Mouse (Mus musculus) v-Abl transformed pro-B cells (cell line): ENCODE measurements at regions not wholly inside any gene's neighbourhood (a gene's known extent, or its start where the extent isn't known, plus 50 kb on each side); places are given as distances from the start of the nearest gene placed in this dataset.

Experiments
- in situ Hi-C, 2 experiments: fragments of 400-800 bp; cut with MboI; formaldehyde crosslinking; loops; one replicate each; pipeline ENCODE4 v1.15.1; 2025; ENCODE audit not compliant: unreplicated experiment in 2 of 2

DNA sequence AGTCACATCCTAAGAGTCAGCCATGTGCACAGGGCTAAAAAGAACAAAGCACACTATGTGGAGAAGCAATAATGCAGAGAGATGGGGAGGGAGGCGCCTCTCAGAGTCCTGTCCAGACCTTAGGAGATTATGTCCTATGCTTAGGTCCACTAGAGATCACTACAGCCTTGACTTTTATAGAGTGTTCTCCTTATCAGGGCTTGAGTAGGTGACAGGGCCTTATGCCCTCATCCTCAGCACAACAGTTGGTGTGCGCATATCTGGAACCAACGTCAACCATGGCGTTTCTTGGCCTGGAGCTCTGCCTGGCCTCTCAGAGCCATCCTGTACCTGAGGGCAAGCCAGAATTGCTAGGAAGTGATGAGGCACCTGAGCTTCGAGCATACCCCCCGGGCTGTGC lies 162.6 kb upstream of the Gm10131 start:
- in situ Hi-C loops, result no loop called here

DNA sequence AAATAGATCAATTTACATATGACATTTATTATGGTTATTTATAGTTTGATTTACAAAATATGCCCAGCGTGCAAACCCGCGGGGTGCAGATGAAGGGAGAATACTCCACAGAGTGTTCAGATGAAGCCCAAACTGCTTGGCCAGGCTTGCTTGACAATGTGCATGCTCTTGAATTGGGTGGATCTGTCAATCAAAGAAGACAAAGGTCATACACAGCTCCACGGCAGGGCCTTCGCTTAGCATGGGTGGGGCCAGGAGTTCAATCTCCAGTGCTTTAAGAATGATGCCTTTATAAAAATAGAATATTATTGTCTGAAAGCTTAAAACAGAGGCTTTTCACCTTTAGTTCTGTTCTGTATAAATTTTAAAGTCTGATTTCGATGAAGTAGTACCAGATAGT lies 158.3 kb upstream of the Gm10131 start:
- in situ Hi-C loops, result no loop called here

DNA sequence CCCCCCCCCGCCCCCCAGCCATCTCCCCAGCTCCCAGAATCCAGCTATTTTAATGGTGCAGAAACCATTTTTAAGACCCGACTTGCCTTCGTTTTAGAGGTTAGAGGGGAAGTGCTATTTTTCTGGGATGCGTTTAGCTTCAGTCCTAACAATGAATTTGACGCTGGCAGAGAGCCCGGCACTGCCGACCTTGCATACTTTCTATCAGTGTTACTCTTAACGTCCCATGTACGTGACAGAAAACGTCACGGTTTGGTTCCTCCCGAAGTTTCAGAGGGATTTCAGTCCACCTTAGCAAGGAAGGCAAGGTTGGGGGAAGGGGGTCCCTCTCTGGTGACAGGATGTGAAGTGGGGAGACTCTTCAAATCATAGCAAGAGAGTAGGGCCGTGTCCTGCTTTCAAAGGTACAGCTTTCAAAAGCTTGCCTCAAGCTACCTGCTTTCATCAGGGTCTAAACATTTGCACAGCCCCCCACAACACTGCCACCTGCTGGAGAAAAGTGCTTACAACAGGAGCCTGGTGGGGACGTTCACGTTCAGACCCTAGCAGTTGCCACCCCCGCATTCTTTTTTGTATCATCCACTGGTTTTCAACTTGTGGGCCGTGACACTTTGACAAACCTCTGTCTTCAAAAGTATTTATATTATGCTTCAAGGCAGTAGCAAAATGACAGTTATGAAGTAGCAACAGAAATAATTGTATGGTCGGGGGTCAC lies 157.4 kb upstream of the Gm10131 start:
- in situ Hi-C loops, result no loop called here

DNA sequence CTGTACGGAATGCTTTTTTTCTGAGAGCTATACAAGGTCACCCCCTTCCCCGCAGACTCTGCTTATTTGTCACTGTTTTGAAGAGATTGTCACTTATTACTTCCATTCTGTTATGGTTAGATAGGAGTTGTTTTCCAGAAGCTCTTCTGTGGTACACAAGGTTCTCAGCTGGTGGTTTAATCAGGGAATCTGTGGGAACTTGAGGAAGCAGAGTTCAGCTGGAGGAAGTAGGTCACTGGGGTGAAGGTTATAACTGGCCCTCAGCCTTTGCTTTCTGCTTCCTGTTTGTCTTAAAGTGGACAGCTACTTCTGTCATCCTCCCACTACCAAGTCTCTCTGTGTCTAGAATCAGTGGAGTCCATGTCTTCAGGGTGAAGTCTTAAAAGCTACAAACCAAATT lies 143.4 kb upstream of the Gm10131 start:
- in situ Hi-C loops, result no loop called here

DNA sequence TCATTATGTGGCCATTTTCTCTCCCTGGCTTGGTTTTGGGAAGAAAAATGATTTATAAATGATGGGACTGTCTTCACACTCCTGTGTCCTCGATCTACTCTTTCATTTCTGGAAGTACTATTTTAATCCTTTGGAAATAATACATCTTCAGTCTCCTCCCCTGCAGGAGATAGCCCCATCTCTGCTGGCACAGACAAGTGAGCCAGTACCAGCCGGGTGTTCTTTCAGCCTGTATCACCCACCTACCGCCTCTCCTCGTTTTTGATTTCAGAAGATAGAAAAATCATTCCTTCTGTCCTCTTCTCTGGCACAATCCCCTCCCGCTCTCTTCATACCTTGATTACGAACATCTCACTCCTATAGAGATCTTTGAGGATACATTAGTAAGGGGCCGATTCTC lies 140.4 kb upstream of the Gm10131 start:
- in situ Hi-C loops, result no loop called here

DNA sequence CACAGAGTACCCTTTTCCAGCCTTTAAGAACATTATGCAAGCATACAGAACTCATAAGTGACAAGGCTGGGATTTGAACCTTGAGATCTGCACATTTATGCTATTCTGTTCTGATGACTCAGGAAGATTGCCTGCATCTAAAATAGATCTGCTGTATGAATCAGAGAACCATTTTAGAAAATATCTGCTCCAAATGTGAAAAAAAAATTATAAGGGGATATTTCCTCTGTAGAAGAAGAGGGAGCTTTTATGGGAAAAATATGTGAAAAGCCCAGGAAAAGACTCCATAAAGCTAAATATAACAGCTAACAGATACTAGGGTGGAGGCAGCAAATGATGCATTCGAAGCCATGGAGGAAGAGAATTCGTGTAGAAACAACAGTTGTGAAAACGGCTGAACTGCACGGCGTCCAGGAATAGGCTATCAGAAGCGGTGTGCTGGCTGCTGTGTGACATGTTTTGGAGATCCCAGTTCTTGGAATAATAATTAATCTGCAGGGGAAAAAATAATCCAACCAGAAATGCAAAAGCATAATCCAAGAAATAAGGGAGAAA lies 127.9 kb upstream of the Gm10131 start:
- in situ Hi-C loops, result no loop called here

DNA sequence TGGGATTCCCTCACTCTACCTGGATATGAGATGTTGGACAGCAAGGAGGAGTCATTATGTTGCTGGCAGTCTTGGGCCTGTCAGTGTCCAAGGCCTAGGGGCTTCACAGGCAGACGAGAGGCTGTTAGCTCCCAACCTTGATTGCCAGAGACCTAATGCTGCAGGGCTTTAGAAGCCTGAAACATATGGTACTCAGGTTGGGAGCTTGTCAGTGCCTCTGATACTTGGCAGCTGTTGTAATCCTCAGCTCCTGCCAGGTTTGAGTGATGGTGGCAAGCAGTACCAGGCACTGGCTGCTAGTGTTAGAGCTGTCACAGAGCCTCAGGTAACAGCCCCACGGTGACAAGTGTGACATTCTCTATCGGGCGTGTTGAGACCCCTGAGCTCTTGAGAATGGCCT lies 122.2 kb upstream of the Gm10131 start:
- in situ Hi-C loops, result no loop called here

DNA sequence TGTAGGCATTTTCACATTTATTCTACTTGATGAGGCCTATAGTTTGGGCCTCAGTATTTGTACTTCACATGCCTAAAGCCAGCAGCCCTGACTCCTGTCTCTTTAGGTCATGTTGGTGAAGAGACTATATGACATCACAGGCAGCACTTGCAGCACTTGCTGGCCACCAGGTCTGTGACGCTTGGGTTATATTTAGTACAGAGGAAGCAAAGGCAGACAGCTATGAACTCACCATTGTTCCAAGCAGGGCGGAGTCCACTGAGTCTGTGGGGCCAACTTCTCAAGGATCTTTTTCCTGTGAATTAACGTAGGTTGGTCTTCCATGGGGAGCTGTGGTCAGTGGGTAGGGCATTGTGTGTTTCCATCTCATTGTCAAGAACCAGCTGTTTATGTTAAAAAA lies 117.9 kb upstream of the Gm10131 start:
- in situ Hi-C loops, result no loop called here

DNA sequence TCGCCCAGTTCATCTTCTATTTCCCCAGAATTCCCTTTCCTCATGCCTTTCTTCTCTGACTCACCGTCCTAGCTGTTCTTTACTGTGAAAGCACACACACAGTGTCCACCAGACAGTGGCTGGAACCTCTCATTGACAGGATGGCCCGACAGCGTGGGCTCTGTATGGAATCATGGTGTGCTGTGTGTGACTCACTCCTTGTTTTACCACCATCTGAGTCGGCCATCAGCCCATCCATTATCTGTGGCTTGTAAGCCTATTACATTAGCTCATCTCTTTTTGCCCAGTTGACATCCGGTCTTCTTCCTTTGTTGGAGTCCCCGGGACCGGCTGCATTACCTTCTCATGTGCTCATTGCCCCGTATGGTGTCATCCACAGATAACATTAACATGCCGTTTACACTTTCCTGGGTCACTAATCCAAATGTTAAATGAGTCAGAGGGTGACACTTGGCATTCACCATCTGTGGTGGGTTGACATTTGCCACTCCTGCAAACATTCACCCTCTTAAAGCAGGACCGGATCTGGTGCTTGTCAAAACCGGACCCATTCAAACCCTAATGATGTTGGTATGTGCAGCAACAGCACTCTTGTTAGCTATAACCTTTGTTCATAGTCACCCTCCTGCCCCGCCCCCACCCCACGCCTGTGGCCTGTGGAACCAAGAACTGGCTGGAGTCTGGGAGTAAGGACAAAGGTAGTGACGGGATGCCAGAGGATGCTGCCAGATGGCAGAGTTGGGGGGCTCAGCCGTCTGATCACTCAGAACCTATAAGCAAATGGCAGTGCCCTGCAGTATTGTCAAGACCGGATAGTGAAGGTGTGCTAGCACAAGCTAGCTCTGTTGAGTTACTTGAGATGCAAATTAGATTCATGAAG lies 113.7 kb upstream of the Gm10131 start:
- in situ Hi-C loops, result no loop called here

DNA sequence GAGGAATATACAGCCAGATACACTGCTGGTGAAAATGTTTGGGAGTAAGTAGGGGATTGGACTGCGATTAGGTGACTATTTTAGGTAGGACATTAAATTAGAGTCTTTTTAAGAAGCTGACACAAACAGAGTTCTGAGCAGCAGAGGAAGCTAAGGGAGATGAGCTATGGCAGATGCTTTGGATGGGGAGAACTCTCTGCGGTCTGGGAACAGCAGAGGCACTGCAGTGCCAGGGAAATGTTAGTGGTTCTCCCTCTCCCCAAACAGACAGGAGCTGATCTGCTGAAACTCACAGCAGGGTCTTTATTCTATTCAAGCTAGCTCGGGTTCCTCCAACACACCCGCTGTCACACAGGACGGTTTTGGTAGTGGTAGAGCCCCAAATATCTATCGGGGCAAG lies 110.7 kb upstream of the Gm10131 start:
- in situ Hi-C loops, result no loop called here
